Mouse (Mus musculus) neural tube, embryonic 10.5 days (tissue): ENCODE measurements around the gene Gemin8.
A peak's percentile ranks its signal among the peaks of the same experiment; 100 is the strongest.

Experiments
- DNase-seq: peaks from one replicate; pipeline ENCODE4 v3.0.0-alpha.2; 2017; ENCODE audit warnings: low spot score; ENCODE audit errors: extremely low spot score

Gene Gemin8

DNA sequence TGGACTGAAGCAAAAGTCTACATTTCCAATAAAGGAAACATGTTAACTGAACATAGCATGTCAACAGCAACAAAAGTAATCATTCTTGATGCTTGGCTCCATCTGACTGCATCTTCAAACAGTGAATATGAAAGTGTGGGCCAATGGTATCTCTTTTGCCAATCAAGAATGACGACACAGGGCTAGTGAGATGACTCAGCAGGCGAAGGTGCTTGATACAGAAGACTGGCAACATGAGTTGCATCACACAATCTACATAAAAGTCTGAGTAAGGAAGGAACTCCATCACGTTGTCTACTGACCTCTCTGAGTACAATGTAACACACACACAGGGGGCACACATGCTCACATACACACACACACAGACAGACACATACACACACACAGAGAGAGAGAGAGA lies 59.5 kb downstream of the Gemin8 start:
- DNase-seq = no peak

DNA sequence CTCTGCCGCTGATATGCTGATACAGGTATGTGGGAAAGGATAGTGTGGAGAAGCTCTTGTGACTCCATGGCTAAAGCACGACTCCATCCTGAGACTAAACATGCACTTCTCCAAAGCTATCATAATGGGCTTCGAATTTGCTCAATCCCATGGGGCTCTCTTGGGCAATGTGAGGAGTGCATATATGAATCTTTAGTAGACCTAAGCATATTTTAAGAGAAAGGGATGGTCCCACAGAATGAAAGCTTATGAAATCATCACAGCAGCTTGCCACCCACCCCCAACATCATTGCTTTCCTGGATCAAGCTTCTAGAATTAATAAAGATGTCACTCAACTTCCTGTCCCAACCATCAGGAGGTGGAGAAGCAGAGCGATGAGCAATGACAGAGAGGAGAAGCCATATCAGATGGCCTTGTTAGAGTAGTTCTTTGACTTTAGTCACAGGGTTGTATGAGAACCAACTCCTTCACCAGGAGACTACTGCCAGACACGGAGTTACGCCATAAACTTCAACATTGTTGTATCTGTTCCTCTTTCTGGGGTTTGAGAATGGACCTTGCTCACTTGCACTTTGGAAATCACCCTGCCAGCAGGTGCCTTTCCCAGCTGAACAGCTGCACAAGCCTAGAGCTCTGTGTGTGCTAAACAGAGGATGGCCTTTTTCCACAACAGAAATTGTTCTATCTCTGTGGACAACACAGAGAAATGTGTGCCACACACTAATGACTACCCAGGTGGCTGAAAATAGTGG lies 60.4 kb downstream of the Gemin8 start:
- no peak for DNase-seq

DNA sequence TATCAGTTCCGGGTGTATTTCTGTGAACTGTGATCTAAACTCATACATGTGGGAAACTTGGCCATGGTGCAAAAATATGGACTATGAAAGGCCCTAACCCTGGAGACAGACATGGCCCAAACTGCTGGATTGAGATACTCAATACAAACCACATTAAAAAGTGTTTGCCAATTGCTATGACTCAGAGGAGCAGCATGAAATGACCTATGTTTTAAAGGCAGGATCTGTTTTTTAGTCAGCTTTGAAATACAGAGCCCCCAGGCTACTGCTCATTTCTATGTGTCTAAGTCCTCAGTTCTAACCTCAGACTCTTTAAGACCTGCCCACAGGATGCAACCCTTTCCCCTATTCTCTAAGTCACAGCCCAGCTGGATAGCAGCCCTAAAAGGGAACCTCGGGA lies 65.9 kb downstream of the Gemin8 start:
- DNase-seq = no peak

DNA sequence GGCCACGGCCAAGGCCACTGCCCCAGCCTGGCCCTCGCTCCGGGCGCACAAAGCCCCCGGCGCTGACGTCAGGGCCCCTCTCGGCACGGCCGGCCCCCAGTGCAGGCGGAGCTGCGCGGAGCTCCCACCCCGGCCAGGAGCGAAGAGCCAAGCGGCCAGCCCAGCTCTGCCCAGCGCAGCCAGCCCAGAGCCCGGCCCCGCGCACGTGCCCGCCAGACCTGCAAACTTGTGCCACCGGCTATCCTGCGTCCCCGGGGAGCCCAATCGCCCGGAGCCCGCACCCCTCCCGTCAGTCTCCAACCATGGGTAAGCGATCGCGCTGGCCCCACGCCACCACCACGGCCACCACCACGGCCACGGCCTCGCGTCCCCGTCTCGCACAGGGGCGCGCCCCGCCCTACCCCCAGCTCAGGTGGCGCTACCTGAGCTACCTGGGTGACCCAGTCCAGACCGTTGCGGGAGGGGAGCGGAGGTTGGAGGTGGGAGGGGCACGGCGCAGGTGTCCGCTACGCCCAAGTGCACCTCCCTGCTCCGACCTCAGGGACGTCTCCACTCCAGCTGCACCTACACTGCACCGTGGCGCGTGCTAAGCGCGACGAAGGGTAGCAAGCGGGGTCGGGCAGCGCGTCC lies 68.7 kb downstream of the Gemin8 start, which contains the start of gene Gpm6b:
Gpm6b (plus strand) TSS at position 81 of the 630 bp plus-strand sequence.
- peak; percentile 41 for DNase-seq

DNA sequence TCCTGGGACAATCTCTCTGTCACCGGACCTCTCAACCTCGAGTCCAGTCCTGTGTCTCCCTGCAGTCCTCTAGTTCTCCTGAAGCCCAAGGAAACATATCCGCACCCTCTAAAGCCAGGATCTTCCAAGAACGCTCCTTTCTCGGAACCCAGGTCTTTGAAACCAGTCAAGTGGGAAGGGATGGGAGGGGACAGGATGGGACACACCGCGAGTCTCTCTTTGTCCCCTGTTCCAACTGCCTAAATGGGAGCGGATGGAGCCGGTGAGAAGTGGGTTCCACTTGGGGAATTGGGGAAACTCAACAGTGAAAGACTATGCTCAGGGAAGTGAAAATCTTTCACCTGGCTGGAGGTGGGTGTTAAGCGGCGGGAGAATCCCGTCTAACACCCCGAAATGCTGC lies 69.3 kb downstream of the Gemin8 start:
- DNase-seq = peak; percentile 41
